Mouse (Mus musculus): ENCODE data around the gene Cd38.

Cd38 gene

GRCm38 (mm10) chr5:43948111-43948743 lies 79.9 kb downstream of the Cd38 start:
- DNase-seq: peak; percentile 81

- DNase-seq: peak; percentile 24
These were observed 80.5 kb downstream of the Cd38 start for GRCm38 (mm10) chr5:43948748-43949275.

- DNase-seq: no peak
These were observed 84.9 kb downstream of the Cd38 start for GRCm38 (mm10) chr5:43953241-43953640.

- DNase-seq: no peak
These were observed 91.6 kb downstream of the Cd38 start for GRCm38 (mm10) chr5:43959884-43960440.

- no peak for DNase-seq
These were observed 92.7 kb downstream of the Cd38 start for GRCm38 (mm10) chr5:43961056-43961455.

Measured in kidney, adult 9 months (tissue).